Mouse (Mus musculus): Measurements from ENCODE around the gene Brd3os.

Brd3os gene

DNA sequence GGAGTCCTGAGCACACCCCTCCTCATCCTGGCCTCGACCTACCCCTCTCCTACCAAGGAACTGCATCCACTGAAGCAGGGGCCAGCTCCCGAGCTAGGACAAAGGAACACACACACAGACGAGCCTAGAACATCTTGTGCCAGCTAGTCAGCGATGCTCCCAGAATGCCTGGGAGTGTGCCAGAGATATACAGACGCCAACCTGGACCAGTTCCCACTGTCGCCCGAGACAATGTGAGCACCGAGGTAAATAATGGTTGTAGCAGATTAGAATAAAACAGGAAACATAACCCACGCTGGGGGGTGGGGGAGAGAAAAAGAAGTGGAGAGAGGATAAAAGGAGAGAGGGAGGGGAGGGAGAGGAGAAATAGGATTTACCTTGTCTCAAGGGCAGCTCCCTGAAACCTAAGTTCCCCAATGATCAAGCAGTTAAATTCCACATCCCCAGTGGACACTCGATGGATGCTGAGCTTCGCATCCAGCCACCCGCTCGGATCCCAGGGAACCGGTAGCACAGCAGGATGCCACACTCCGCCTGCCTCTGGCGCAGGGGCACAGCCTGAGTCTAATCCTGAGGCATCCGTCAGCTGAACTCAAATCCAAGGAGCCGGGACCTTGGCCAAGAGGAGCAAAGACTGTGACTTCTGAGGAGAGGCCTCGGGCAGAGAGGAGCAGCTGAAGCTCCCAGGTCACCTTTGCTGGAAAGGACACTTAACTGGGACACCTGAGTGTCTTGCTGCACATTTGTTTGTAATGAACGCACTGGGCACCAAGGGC is 20.6 kb upstream of the Brd3os start:
- no peak for DNase-seq (ENCODE audit: low read depth, low spot score)

DNA sequence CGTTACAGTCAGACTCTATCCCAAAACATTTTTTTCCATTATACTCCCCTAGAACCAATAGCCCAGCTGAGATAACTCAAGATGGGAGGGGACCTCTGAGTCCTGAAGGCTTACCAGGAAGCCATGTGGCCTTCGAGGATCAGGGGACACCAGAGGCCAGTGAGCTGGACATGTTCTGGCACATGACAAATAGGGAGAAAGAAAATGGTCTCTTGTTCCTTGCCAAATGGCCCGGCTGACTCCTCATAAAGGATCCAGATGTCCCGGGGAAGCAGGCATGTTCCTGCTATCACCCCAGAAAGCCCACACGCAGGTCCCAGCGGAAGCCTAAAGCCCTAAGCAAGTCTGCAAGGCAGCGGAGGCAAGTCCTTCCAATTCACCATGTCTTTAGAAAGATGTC is 18.5 kb upstream of the Brd3os start:
- no peak for DNase-seq (ENCODE audit: low read depth, low spot score)

DNA sequence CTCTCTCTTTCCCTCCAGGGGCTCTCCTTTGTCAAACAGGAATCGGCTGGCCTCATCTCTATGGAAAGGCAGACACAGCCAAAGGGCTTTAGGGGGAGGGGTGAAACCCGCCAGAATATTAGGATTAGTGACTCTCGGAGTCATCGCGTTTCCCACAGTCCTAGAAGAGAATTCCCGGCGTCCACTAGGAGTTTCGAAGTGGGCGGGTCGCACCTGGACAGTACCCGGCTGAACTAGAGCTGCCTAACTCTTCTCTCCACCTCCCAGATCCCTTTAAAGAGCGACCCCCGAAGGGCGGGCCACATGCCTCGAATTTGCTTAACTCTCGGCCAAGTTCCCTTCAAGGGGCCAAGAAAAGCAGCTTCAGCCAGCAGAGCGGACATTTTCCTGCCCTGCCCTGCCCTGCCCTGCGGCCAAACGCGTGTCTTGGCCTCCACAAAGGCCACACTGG is 16.9 kb upstream of the Brd3os start:
- DNase-seq (ENCODE audit: low read depth, low spot score): peak; percentile 56

DNA sequence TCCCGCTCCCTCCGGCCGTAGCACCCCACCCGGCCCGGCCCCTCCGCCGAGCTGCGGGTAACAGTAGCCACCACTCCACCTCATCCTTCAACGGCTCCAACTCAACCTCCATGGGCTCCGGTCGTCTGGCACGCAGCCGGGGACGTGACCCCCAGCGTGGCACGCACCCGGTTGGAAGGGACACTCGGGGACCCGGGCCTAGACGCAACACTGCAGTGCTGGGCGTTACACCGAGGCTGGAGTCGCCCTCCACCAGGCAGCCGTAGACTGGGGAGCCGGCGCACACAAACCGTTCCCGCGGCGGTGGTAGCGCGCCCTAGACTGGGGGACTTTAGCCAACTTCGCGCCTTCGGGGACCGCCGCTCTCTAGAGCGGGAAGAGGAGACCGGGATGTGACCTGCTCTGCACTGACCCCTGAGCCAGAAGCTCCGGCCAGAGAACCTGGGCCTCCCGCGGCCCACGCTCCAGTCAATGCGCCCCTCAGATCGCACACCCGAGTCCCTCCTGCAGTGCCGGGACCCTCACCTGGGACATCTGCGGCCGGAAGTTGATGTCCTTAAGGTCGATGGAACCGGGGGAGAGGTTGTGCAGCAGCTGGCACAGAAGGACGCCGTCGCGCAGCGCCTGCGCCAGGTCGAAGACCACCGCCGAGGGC is 16.2 kb upstream of the Brd3os start:
- DNase-seq (ENCODE audit: low read depth, low spot score): no peak

DNA sequence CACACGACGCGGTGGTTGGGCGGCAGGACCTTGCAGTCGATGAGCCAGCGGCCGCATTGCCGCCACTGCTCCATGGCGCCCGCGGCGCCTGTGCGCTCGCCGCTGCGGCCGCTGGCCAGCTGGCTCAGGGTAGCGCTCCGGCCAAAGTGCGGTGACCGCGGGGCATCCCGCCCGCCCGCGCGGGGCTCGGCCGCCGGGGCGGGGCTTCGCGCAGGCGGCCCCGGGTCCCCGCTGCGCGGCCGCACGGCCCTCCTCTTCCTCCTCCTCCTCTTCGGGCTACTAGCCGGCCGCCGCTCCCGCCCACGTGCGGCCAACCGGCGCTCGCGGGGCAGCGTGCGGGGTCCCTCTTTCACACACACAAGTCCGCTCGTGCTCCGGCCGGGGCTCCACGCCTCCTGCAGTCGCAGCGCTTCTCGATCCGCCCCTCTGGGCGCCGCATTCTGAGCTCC is 15.7 kb upstream of the Brd3os start:
- no peak for DNase-seq (ENCODE audit: low read depth, low spot score)

DNA sequence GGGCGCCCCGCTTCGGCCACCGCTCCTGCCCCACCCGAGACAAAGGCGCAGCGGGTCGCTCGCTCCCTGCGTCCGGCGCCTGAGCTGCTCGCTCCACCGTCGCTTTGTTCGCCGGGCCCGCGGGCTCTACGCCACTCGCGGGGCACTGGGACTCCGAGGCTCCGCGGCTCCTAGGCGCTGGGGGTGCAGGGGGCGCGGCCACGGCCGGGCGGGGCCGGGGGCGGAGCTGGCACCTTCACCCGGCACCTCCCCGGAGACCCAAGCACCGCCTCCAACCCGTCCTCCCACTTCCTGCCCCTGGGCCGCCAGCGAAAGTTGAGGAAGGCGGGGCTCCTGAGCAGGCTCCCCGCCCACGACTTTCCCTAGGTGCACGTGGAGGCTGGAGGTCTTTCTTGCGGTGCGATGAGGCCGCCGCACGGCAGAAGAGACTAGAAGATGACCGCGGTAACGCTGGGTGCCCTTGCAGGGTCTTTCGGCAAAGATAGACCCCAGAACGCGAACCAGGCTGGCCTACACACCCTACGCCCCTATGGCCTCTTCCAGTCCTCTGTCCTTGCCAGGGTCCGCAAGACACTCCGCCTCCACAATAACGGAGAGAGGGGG is 15.2 kb upstream of the Brd3os start, which contains the start of gene Vav2:
Gene Vav2, minus strand, starts transcription at position 179 of the 603 bp plus-strand sequence.
- peak; percentile 92 for DNase-seq (ENCODE audit: low read depth, low spot score)

DNA sequence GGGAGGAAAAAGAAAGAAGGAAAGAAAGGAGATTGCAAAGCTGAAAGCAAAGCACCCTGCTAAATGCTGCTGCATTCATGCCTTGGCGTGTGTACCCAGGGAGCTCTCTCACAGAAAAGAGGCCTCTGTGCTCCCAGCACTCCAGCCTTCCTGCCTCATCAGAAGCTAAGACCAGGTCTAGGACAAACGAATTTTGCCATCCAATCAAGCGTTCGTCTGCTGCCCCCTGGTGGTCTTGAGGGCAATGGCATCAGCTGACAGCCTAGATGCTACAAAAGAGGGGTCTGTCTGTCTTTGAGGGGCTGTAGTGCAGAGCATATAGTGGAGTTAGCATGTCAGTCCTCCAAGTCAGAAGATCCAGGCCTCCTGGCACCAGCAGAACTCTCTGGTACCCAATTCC is 14.1 kb upstream of the Brd3os start:
- DNase-seq (ENCODE audit: low read depth, low spot score): peak; percentile 88

DNA sequence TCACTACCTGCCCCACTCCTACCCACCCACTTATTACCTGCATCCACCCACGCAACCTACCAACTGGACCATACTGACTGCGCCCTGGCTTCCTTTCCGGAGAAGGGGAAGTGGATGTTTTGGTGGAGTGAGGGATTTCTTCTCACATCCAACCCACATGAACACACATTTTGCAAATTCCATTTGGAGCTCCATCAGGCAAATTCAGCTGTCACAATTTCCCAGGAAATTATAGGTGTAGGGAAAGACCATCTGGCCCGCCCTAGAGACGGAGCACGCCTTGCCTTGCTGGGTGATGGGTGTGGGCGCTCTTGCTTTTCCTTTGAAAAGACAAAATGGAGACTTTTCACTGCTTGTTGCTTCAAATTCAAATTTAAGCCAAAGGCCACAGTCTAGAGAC is 11.5 kb upstream of the Brd3os start:
- DNase-seq (ENCODE audit: low read depth, low spot score): no peak

DNA sequence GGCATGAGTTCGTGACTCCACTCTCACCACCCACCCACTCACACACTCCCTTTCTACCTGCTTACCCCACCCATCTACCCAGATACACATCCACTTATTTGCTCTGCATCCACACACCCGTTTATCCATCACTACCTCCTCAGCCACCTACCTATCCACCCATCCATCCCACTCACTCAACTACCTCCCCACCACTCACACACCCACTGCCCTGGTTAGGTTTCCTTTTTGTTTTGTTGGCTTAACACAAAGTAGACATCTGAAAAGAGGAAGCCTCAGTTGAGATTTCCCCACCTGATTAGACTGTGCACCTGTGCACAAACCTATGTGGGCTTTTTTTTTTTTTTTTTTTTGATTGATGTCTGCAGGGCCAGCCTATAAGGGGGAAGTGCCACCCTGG is 9.5 kb upstream of the Brd3os start:
- DNase-seq (ENCODE audit: low read depth, low spot score): no peak

DNA sequence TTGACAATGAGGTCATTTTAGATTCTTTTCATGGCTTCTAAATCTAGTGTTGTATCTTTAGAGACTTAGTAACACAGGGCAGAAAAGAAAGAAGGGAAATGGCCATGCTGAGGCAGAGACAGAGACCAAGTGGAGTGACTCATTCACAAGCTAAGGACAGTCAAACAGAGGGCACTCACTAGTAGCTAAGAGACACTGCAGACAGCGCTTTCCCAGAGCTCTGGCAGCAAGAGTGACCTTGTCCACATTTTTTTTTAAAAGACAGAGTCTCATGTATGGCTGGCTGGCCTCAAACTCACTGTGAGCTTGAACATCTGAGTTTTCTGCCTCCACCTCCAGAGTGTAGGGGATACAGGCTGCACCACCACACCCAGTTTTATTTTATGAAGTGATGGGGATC is 4.2 kb upstream of the Brd3os start:
- DNase-seq (ENCODE audit: low read depth, low spot score): no peak

DNA sequence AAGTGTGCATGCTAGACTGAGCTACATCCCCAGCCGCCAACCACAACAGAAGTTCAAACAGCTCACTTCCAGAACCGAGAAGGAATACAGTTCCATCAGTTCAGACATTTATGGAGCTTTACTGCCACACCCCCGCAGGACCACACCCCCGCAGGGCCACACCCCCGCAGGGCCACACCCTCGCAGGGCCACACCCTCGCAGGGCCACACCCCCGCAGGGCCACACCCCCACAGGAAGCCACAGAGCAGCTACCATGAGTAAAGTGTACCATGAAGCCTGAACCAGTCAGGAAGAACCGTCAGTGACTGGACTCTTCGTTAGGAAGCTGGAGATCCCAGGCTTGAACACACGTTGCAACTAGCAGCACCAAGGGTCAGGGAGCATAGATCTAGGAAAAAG is 3.8 kb upstream of the Brd3os start:
- DNase-seq (ENCODE audit: low read depth, low spot score): no peak

DNA sequence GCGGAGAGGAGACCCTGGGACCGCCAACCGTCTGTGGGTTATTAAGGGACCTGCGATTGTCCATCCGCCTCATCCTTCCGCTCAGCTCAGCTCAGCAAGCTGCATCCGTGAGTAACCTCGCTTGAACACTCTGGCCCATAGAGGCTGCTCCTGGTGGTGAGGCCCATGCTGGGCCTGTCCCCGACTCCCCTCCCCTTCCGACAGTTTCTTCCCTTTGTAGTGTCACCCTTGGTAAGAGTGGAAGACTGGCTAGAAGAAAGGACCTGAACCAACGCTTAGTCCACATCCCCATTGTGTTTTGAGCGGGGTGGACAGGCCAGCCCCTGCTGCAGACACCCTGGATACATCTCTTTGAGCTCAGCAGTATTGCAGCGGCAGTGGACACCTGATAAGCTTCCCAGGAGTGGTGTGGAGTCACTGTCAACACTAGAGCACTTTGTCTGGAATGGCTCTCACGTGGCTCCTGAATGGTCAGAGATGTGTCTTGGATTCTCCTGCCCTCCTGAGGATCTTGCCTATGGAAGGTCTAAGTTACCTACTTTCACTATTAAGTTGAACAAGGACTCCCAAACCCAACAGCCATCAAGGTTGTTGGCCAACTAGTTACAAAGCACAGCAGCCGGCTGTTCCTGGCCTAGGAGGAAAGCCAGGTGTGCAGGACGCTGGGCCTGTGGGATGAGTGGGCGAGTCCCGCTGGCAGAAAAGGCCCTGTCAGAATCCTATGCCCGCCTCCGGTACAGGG is 755 bp downstream of the Brd3os start:
- no peak for DNase-seq (ENCODE audit: low read depth, low spot score)

DNA sequence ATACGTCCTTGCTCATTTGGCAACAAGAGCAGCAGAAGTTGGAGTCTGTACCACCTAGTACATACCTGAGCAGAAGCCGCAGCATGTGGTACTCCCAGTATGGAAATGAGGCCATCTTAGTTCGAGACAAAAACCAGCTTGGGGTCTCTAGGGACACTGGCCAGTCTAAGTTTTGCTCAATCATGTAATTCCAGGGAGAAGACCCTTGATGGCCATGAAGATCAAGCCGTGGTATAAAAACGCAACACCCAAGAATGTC is 1.3 kb downstream of the Brd3os start:
- DNase-seq (ENCODE audit: low read depth, low spot score): no peak

DNA sequence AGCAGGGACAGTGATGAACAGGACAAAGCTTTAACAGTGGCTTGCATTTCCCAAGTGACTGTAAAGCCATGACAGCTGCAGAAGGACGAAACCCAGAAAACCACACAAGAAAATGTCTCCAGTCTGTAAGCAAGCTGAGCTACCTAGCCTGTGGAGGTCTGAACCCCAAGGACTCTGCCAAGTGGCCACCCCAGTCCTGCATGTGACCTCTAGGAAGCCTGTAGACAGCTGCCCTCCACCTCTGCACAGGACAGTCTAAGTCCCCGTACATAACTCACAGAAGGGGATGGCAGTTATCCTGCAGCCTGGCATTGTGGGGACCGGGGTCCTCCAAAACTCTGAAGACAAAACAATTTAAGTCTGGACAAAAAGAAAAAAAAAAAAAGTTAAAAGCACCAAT is 3.8 kb downstream of the Brd3os start:
- no peak for DNase-seq (ENCODE audit: low read depth, low spot score)

DNA sequence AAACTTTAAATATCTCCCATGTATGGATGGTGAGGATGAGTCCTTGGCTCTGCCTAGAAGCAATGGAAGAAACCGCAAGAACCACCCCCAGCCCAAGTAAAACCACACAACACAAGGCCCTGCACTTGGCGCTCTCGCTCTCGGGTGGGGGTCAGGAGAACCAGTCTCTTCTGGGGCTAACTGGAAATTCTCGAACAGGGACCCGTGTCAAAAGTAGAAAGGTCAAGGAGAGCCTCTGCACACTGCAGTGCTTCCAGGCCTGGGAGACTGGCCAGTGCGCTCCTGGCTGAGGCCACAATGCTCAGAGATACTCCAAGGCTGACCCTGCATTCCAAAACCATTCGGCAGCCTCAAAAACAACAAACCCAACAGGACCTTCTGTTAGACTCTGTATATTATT is 4.7 kb downstream of the Brd3os start:
- no peak for DNase-seq (ENCODE audit: low read depth, low spot score)

DNA sequence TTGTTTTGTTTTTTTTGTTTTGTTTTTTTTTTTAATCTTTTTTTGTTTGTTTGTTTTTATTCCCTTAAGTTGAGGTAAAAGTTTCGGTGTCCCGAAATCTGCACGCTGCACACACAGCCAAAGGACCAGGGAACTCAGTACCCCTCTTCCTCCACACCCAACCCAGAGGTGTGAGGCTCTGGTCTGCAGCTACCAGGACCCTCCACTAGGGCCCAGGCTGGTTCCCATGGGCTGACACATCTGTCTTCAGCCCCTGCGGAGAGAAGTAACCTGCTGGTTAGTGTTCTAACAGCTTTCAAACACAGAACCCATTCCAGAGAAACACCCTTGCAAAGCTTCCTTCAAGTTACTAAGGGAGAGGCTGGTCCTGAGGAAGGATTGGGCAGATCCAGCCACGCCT is 5.7 kb downstream of the Brd3os start:
- DNase-seq (ENCODE audit: low read depth, low spot score): no peak

DNA sequence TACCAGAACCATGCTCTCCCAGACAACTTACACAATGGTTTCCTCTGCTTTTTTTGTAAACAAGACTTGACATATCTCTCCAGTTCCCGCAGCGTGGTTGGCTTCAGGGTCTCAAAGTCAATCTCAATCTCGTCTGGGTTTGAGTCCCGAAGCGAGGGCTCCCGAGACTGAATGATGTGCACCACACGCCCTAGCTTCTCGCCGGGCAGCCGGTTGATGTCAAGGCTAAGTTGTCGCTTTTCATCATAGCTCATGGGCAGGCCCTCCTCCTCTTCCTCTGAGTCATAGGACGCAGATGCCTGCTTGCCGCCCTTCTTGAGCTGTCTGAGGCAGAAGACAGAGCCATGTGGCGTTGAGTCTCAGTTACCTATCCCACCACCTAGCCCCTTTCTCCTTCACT is 8.1 kb downstream of the Brd3os start:
- no peak for DNase-seq (ENCODE audit: low read depth, low spot score)

DNA sequence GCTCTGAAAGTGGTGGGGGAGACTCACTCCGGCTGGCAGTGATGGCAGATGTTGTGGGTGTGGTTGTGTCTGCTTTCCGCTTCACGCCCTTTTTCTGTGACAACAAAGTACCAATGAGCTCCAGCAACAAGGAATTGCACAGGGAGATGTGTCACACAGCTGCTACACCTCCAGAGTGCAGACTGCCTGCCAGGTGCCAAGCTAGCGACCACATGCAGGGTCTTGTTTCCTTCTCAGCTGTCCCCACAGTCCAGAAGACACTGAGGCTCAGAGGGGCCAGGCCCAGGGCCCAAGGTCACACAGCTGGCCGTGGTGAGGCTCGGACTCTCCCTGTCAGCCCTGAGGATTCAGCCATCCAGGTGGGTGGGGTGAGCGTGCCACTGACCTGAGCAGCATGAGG is 17.6 kb downstream of the Brd3os start:
- DNase-seq (ENCODE audit: low read depth, low spot score): no peak

DNA sequence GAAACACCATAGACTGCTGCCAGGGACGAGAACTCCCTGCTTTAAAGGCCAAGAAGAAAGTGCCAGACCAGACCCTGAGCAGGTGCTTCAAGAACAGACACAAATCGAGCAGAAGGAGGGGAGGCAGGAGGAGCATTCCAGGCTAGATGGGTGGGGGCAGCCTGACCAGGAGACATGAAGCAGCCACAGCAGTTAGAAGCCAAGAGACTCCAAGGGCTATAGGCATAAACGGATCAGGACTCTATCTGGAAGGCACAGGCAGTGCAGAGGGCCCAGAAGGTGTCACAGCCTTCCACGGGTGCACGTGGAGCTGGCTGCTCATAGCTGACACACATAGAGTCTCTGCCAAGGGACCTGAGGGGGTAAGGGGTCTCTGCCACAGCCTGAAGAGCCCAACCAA is 18.0 kb downstream of the Brd3os start:
- no peak for DNase-seq (ENCODE audit: low read depth, low spot score)

DNA sequence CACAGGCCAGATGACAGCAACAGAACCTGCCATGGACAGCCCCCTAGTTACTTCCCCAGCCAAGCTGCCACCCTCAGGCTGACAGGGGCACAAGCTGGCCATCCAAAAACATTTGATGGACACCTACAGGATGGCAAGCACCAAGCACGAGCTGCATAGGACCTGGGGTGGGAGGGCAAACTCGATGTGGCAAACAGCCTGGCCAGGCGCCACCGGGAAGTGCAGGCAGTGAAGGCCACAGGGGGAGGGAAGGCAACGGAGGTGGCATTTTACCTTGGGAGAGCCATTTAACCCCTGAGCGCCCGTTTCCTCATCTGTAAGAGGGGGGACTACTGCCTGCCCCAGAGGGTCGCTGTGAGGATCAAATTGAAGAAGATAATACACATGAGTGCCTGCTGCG is 18.5 kb downstream of the Brd3os start:
- no peak for DNase-seq (ENCODE audit: low read depth, low spot score)

DNA sequence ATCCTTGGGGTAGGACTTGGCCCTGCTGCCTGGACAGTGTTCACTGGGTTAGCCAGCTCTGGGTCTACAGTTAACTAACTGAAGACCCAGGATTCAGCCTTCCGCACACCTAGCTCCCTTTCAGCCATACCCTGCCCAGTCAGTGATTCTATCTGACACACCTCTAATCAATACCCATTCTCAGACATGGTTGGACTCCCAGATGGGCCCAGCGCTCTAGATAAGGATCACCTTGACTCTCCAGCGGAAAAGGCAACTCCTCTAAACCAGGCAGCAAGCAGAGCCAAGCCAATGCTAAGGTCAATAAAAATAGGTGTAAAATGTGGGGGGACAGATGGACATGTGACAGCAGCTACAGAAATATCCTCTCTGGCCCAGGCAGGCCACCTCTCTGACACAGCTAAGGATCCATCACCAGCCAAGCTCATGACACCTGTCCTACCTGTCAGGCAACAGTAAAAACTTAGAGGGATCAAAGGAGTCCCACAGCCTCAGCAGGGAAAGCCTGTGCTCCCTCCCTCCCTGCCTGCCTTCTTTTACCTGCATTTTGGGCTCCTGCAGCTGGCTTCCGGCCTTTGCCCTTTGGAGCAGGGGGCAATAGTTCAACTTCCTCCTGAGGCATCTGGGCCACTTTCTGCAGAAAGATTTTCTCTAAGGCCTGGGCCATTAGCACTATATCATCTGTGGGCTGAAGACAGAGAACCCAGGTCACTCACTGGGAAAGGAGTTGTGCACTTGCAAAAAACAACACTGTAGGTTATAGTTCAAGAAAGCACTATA is 19.9 kb downstream of the Brd3os start:
- DNase-seq (ENCODE audit: low read depth, low spot score): no peak

DNA sequence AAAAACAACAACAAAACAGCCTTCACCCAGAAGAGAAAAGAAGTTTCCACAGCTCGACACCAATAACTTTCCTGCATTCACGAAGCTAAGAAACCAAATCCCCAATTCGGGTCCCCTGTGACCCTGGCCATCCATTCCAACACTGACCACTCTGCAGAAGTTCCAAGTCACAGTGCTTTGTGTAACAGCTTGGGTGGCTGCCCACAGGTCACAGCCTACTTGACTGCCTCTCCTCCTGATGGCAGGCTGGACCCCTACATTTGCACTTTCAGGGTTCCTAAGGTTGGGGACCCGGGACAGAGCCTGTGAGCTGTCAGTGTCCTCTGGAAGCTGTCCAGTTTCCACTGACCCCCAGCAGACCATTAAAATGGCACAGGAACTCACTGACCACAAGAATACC is 20.8 kb downstream of the Brd3os start:
- no peak for DNase-seq (ENCODE audit: low read depth, low spot score)

Measured in forelimb bud, embryonic 11.5 days (tissue).